Mouse (Mus musculus) spleen, postnatal 0 days (tissue): ENCODE data around the gene Rbm38. TPM values are rescaled to one million over a fixed set of nuclear protein-coding genes. Genes with fewer than 3 reads are reported as not detected.

Experiments
- polyA plus RNA-seq: library from polyadenylated mRNA; unstranded; fragments of >200 nt; fragmentation: Nextera tagmentation; extraction: Ambion mirVana; gene quantifications from 2 replicates; pipeline ENCODE4 v1.2.1, GENCODE M21; 2015

Rbm38 gene
- polyA plus RNA-seq = 225 and 250 TPM in 2 replicates

DNA sequence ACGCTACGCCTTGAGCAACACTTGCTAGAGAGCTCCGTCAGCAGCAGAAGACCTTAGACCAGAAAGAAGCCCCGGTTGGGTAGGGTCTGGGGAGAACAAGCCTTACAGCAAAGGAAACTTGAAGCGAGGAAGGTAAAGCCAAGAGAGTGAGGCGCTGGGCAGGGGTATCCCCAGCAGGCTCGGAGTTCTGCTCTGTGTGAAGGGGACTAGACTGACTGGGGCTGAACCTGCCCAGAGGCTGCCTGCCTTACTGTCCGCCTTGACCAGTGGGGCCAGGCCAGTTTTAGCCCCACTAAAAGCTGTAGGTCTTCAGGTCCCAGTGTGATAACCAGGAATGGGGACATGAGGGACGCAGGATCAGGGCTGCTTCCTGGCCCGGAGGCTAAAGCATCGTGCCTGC is at the start of gene Rbm38:
Gene Rbm38 (plus strand): TSS at position 69 of the 400 bp plus-strand sequence.

GRCm38 (mm10) chr2:172977409-172978130 is 42.7 kb upstream of the Rbm38 start, which contains the start of gene Spo11:
Gene Spo11 (plus strand): TSS chr2:172977700.

DNA sequence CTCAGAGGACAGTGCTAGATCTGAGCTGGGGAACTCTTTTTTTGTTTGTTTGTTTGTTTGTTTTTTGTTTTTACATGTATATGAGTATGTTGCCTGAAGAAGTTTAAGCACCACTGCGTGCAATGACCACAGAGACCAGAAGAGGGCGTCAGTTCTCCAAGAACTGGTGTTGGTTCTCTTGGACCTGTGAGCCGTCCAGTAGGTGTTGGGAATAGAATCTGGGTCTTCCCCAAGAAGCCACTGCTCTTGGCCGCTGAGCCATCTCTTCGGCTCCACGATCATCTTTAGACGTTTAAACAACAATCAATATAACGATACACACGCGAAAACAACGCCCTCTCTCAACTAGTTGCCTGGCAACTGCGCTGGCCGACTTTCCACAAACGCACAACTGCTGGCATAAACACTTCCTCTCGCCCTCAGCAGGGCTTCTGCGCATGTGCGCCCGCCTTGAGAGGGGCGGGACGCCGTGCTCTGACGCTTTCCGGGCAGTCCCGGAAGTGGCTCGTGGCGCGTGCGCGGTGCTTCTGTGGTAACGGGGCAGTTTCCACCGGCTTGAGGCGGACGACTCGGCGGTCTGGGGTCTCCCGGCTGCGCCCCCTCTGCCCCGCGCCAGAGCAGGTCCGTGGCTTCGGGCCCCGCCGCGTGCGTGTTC is 20.5 kb upstream of the Rbm38 start, which contains the start of gene Rae1:
Gene Rae1 (plus strand): TSS at position 488 of the 655 bp plus-strand sequence.

Other genes with a start within 250 kb of the Rbm38 start
- gene Bmp7, start 80.2 kb upstream of the Rbm38 start, polyA plus RNA-seq = 0.19 and 0.47 TPM in 2 replicates
- gene Spo11, start 42.8 kb upstream of the Rbm38 start, polyA plus RNA-seq = 0.10 and 0.28 TPM in 2 replicates
- gene Rae1, start 20.4 kb upstream of the Rbm38 start, polyA plus RNA-seq = 91.4 and 93.1 TPM in 2 replicates
- 0.06 and 0.07 TPM in 2 replicates for gene Ctcfl, start 99.0 kb downstream of the Rbm38 start, polyA plus RNA-seq
- 0.08 and 0.13 TPM in 2 replicates for gene Pck1, start 132.6 kb downstream of the Rbm38 start, polyA plus RNA-seq
- gene Zbp1, start 198.4 kb downstream of the Rbm38 start, polyA plus RNA-seq = 2.9 and 6.3 TPM in 2 replicates